Mouse (Mus musculus) limb, embryonic 15.5 days (tissue): ENCODE data around the gene Zbtb2. TPM values are rescaled to one million over a fixed set of nuclear protein-coding genes. Genes with fewer than 3 reads are reported as not detected.

ENCODE experiments used
- ATAC-seq: fragments of 200-750 bp; cut with Nextera tagmentation; 2 replicates; pipeline ENCODE4 v1.8.0; 2017; ENCODE audit warnings: low read depth, moderate TSS enrichment; ENCODE audit not compliant: insufficient number of reproducible peaks, low FRiP score, low TSS enrichment
- H3K27ac ChIP-seq: fragments of 300-500 bp; sonication (generic); 2 replicates; pipeline ENCODE4 v1.5.1; 2015; ENCODE audit warnings: moderate library complexity, mild to moderate bottlenecking, inconsistent platforms
- H3K27me3 ChIP-seq: fragments of 300-500 bp; sonication (generic); 2 replicates; pipeline ENCODE4 v1.6.1; 2015; ENCODE audit warnings: inconsistent platforms
- H3K36me3 ChIP-seq: fragments of 300-500 bp; sonication (generic); 2 replicates; pipeline ENCODE4 v1.6.1; 2015; ENCODE audit warnings: inconsistent platforms
- H3K4me1 ChIP-seq: fragments of 300-500 bp; sonication (generic); 2 replicates; pipeline ENCODE4 v1.6.1; 2015; ENCODE audit warnings: inconsistent platforms
- H3K4me2 ChIP-seq: fragments of 300-500 bp; sonication (generic); 2 replicates; pipeline ENCODE4 v1.6.1; 2015; ENCODE audit warnings: mild to moderate bottlenecking, inconsistent platforms
- H3K4me3 ChIP-seq: fragments of 300-500 bp; sonication (generic); 2 replicates; pipeline ENCODE4 v1.5.1; 2015; ENCODE audit warnings: mild to moderate bottlenecking, inconsistent platforms
- H3K9ac ChIP-seq: fragments of 300-500 bp; sonication (generic); 2 replicates; pipeline ENCODE4 v1.6.1; 2015; ENCODE audit warnings: inconsistent platforms
- H3K9me3 ChIP-seq: fragments of 300-500 bp; sonication (generic); 2 replicates; pipeline ENCODE4 v1.6.1; 2016; ENCODE audit warnings: inconsistent platforms
- WGBS: fragments of 180-500 bp; shearing (Covaris S2); methylation state at CpG from one replicate; pipeline ENCODE4 v1.1.7; 2015; 5-methylcytosine and 5-hydroxymethylcytosine counted together
- polyA plus RNA-seq: library from polyadenylated mRNA; unstranded; fragments of >200 nt; fragmentation: Nextera tagmentation; extraction: Ambion mirVana; gene quantifications from 2 replicates; pipeline ENCODE4 v1.2.1, GENCODE M21; 2015

Gene Zbtb2
- polyA plus RNA-seq, 1 experiment from 2014 or later, result 13.4 TPM

DNA sequence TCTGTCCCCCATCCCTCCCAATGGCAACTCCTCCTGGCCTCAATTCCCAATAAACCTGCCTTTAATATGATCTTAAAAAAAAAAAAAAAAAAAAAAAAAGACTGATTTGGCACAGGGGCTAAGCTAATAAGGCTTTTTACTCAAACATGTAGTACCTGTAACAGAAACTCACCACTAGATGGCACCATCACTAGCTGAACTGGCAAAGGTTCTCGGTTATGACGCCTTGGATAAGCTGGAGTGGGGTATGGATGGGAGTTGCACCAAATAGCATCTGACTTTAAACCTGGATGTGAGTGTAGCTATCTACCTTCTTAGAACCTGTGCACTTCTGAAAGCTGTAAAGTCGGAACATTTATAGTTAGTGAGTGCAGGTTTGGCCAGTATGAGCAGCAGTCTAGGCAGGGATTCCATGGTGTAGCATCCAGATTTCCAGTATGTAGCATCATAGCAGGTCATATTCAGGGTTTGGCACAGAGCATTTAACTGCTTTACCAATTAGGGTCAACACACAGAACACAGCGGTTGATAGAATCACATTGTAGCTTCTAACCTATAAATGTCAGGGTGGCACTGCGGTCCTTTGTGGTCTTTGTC is 17.1 kb upstream of the Zbtb2 start:
- H3K9ac ChIP-seq, result no peak overlapping the region
- no peaks in the 10 kb centered on the region for H3K9me3 ChIP-seq
- H3K27ac ChIP-seq, result no peak overlapping the region
- no peak for ATAC-seq
- H3K4me2 ChIP-seq, result no peak overlapping the region
- peaks cover 51% of the 10 kb centered on the region for H3K36me3 ChIP-seq
- no peaks in the 10 kb centered on the region for H3K4me1 ChIP-seq
- no peak overlapping the region for H3K4me3 ChIP-seq
- H3K27me3 ChIP-seq, result no peaks in the 10 kb centered on the region
- WGBS, result 55% methylated on average over 5 of the region's 5 CpGs

GRCm38 (mm10) chr10:4398058-4398457 is 10.2 kb upstream of the Zbtb2 start:
- Histone ChIP-seq H3K36me3 (peaks cover 45% of the 10 kb centered on the region), H3K27ac (no peak overlapping the region), H3K27me3 (no peaks in the 10 kb centered on the region), H3K4me3 (no peak overlapping the region), H3K4me2 (no peak overlapping the region), H3K4me1 (no peaks in the 10 kb centered on the region), H3K9me3 (no peaks in the 10 kb centered on the region), H3K9ac (no peak overlapping the region)
- no peak for ATAC-seq
- WGBS, result 77% methylated on average over 5 of the region's 5 CpGs

DNA sequence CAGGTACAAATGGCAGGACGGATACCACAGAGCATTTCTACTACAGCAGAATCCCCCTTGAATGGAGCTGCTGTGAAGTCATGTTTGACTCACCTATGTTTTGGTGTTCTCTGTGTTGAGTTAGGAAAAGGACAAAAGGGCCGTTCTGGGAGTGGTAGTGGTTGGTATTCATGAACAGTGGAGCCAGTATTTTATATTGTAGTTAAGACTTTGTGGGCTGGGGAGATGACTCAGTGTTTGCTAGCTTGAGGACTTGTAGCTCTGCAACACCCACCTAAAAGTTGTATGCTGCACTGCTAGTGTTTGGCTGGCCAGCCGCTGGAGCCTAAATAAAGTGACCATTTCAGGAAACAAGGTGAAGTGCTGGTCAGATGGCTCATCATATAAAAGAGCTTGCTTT is 7.4 kb upstream of the Zbtb2 start:
- WGBS, result 85% methylated on average over 3 of the region's 3 CpGs
- Histone ChIP-seq H3K27me3 (no peaks in the 10 kb centered on the region), H3K9ac (no peak overlapping the region), H3K36me3 (peaks cover 37% of the 10 kb centered on the region), H3K9me3 (no peaks in the 10 kb centered on the region), H3K4me1 (peaks cover 16% of the 10 kb centered on the region), H3K4me2 (no peak overlapping the region), H3K4me3 (no peak overlapping the region), H3K27ac (no peak overlapping the region)
- no peak for ATAC-seq

GRCm38 (mm10) chr10:4391851-4392250 is 3.9 kb upstream of the Zbtb2 start:
- H3K4me3 ChIP-seq, result no peak overlapping the region
- WGBS, result 49% methylated on average over 6 of the region's 6 CpGs
- peaks cover 24% of the 10 kb centered on the region for H3K36me3 ChIP-seq
- H3K9ac ChIP-seq, result no peak overlapping the region
- no peak for ATAC-seq
- no peaks in the 10 kb centered on the region for H3K27me3 ChIP-seq
- H3K4me2 ChIP-seq, result no peak overlapping the region
- H3K4me1 ChIP-seq, result peaks cover 35% of the 10 kb centered on the region
- H3K9me3 ChIP-seq, result no peaks in the 10 kb centered on the region
- H3K27ac ChIP-seq, result peak overlapping the region; percentile 3; the same call in 1 of the 2 replicates

GRCm38 (mm10) chr10:4391076-4391475 is 3.2 kb upstream of the Zbtb2 start:
- no peak for ATAC-seq
- no peak overlapping the region for H3K4me2 ChIP-seq
- peaks cover 35% of the 10 kb centered on the region for H3K4me1 ChIP-seq
- peaks cover 24% of the 10 kb centered on the region for H3K36me3 ChIP-seq
- no peak overlapping the region for H3K9ac ChIP-seq
- no peak overlapping the region for H3K4me3 ChIP-seq
- no peaks in the 10 kb centered on the region for H3K27me3 ChIP-seq
- no peaks in the 10 kb centered on the region for H3K9me3 ChIP-seq
- H3K27ac ChIP-seq, result no peak overlapping the region; the same call in 1 of the 2 replicates
- 55% methylated on average over 5 of the region's 5 CpGs for WGBS

DNA sequence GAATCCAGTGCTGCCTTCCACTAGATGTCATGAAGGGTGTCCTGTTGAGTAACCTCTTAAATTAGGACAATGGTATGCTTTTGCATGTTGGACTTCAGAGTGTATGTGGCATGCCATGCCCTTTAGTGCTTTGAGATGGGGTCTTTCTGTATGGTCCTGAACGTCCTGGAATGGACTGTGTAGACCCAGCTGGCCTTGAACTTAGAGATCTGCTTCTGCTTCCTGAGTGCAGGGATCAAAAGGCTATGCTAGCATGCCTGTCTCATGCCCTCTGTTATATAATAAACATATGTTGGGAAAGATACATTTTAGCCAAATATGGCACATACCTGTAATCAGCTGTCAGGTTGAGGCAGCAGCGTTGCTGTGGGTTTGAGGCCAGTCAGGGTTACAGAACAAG is 2.6 kb upstream of the Zbtb2 start:
- H3K36me3 ChIP-seq, result peaks cover 20% of the 10 kb centered on the region
- no peak for ATAC-seq
- H3K27ac ChIP-seq, result peak overlapping the region; percentile 1; the same call in 1 of the 2 replicates
- 40% methylated on average over 2 of the region's 2 CpGs for WGBS
- H3K4me2 ChIP-seq, result no peak overlapping the region
- H3K4me3 ChIP-seq, result no peak overlapping the region
- peaks cover 35% of the 10 kb centered on the region for H3K4me1 ChIP-seq
- H3K9ac ChIP-seq, result no peak overlapping the region
- no peaks in the 10 kb centered on the region for H3K27me3 ChIP-seq
- H3K9me3 ChIP-seq, result no peaks in the 10 kb centered on the region

DNA sequence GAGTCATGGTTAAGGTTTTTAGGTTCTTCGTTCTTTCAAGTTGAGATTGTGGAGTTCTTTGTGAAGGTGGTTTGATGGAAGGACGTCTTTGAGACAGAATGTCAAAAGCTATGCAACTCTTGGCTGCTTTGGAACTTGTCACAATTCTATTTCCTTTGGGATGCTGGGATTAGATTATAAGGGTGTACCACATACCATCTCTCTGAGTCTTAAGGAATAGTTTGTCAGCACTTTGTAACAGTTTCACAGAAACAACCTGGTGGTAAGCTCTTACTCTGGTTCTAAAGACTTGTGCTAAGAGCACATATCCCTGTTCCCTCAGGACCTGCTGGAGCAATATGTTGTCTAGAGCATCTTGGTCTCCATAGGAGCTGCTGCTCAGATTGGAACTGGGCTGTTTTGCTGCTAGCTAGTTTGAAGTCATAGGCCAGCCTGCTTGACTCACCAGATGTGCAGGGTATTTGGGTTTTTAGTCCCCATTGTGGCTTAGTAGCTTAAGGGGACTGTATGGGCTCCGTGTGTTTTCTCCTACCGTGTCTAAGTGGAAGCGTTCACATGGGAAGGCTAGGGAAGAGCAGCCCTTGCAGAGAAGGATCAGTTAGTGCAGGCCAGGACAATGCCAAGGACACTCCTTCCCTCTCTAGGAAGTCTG is 1.7 kb upstream of the Zbtb2 start:
- H3K4me2 ChIP-seq, result peak overlapping the region; percentile 67
- H3K9ac ChIP-seq, result 0 out of 2 replicates have a peak overlapping the region, but pooled peaks have one; percentile 100
- H3K36me3 ChIP-seq, result peaks cover 15% of the 10 kb centered on the region
- peaks cover 35% of the 10 kb centered on the region for H3K4me1 ChIP-seq
- no peak overlapping the region for H3K27ac ChIP-seq
- WGBS, result 49% methylated on average over 5 of the region's 5 CpGs
- no peaks in the 10 kb centered on the region for H3K27me3 ChIP-seq
- H3K4me3 ChIP-seq, result peak overlapping the region; percentile 96
- no peak for ATAC-seq
- H3K9me3 ChIP-seq, result no peaks in the 10 kb centered on the region

DNA sequence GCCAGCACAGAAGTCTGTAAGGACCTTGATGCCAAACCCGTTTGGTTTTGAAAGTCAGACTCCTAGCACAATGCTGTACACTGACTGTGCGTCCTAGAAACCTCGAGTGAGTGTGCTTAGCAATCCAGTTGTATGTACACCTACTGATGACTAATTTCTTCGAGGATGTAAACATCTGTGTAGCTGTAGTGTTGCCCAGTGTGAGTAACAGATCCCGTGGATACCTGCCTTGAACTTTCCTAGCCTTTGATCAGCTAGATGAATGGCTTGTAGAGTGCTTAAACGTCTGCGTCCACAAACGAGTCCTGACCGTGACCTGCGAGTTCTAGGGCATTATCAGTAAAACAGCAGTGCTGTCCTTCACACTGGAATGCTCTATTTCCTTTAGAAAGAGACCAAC is 1.1 kb upstream of the Zbtb2 start:
- ATAC-seq, result no peak
- WGBS, result 11% methylated on average over 10 of the region's 10 CpGs
- H3K9ac ChIP-seq, result peak overlapping the region; percentile 100; the same call in 1 of the 2 replicates
- peaks cover 35% of the 10 kb centered on the region for H3K4me1 ChIP-seq
- H3K36me3 ChIP-seq, result peaks cover 10% of the 10 kb centered on the region
- H3K27ac ChIP-seq, result no peak overlapping the region
- H3K4me2 ChIP-seq, result peak overlapping the region; percentile 67
- no peaks in the 10 kb centered on the region for H3K9me3 ChIP-seq
- H3K4me3 ChIP-seq, result peak overlapping the region; percentile 96
- no peaks in the 10 kb centered on the region for H3K27me3 ChIP-seq

GRCm38 (mm10) chr10:4388384-4388745 is 457 bp upstream of the Zbtb2 start:
- under 1% methylated on average over 19 of the region's 19 CpGs for WGBS
- H3K4me1 ChIP-seq, result peaks cover 35% of the 10 kb centered on the region

GRCm38 (mm10) chr10:4386609-4387591 is 1.0 kb downstream of the Zbtb2 start:
- WGBS, result under 1% methylated on average over 65 of the region's 133 CpGs
- H3K4me1 ChIP-seq, result peaks cover 34% of the 10 kb centered on the region
- ATAC-seq, result peak; percentile 94
- no peaks in the 10 kb centered on the region for H3K27me3 ChIP-seq
- H3K4me3 ChIP-seq, result peak overlapping the region; percentile 96
- H3K9me3 ChIP-seq, result no peaks in the 10 kb centered on the region
- H3K27ac ChIP-seq, result peak overlapping the region; percentile 100
- H3K9ac ChIP-seq, result peak overlapping the region; percentile 100
- H3K4me2 ChIP-seq, result peak overlapping the region; percentile 67
- H3K36me3 ChIP-seq, result no peaks in the 10 kb centered on the region

More at GRCm38 (mm10) chr10:4388384-4388745, 457 bp upstream of the Zbtb2 start:
- peak overlapping the region; percentile 96 for H3K4me3 ChIP-seq
- no peaks in the 10 kb centered on the region for H3K27me3 ChIP-seq
- peak overlapping the region; percentile 100 for H3K9ac ChIP-seq
- peaks cover 6% of the 10 kb centered on the region; the same call in 1 of the 2 replicates for H3K36me3 ChIP-seq
- H3K27ac ChIP-seq, result peak overlapping the region; percentile 100
- no peaks in the 10 kb centered on the region for H3K9me3 ChIP-seq
- no peak for ATAC-seq
- H3K4me2 ChIP-seq, result peak overlapping the region; percentile 67

DNA sequence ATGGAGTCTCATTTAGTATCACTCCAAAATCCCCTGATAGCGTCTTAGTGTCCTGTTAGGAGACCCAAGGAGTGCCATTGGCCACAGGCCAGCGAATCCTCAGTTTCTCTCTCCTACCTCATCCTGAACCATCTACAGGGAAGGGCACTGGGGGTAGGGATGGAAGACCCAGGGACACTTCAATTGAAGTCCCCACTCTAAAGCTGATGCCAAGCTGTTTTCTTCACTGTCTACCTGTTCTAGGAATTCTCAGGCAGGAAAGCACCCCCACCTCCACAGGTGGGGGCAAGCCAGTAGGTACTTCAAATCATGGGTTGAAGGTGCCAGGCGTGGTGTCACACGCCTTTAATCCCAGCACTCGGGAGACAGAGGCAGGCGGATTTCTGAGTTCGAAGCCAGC is 3.7 kb downstream of the Zbtb2 start:
- WGBS, result 90% methylated on average over 7 of the region's 7 CpGs
- no peaks in the 10 kb centered on the region for H3K27me3 ChIP-seq
- no peaks in the 10 kb centered on the region for H3K36me3 ChIP-seq
- H3K4me2 ChIP-seq, result no peak overlapping the region
- no peak overlapping the region for H3K9ac ChIP-seq
- no peaks in the 10 kb centered on the region for H3K9me3 ChIP-seq
- H3K27ac ChIP-seq, result no peak overlapping the region
- H3K4me1 ChIP-seq, result peaks cover 10% of the 10 kb centered on the region
- no peak overlapping the region for H3K4me3 ChIP-seq
- no peak for ATAC-seq
